Mouse (Mus musculus): ENCODE measurements around the gene Stra8.

GRCm38 (mm10) chr6:34910371-34911219, 9.4 kb upstream of the Stra8 start, which contains the start of gene Wdr91:
- TF ChIP-seq ZNF384 (IDR thresholded peaks at IDR 0.05; ENCODE audit: low read depth, low read length) (no peak), HCFC1 (IDR thresholded peaks at IDR 0.05; ENCODE audit: borderline replicate concordance, insufficient read depth, low read length) (no peak; the same call in 1 of the 2 replicates)

Measured in ES-E14 (cell line).